Mouse (Mus musculus) small intestine, adult 2 months (tissue): ENCODE measurements around the gene Megf9. TPM values are rescaled to one million over a fixed set of nuclear protein-coding genes. Genes with fewer than 3 reads are reported as not detected.

Experiments
- H3K27ac ChIP-seq: fragments of 200-500 bp; 2 replicates; pipeline ENCODE4 v1.5.1; 2012; ENCODE audit warnings: low read depth, low read length, control low read depth, inconsistent platforms; ENCODE audit not compliant: insufficient read depth
- H3K27me3 ChIP-seq: fragments of 200-500 bp; 2 replicates; pipeline ENCODE4 v1.6.1; 2012; ENCODE audit warnings: mild to moderate bottlenecking, moderate library complexity, low read length, inconsistent platforms; ENCODE audit not compliant: control insufficient read depth, insufficient read depth
- H3K36me3 ChIP-seq: fragments of 200-500 bp; 2 replicates; pipeline ENCODE4 v1.6.1; 2012; ENCODE audit warnings: mild to moderate bottlenecking, low read length, control low read depth, inconsistent platforms; ENCODE audit not compliant: control insufficient read depth, insufficient read depth
- H3K4me1 ChIP-seq: fragments of 200-500 bp; 2 replicates; pipeline ENCODE4 v1.6.1; 2012; ENCODE audit warnings: low read length, inconsistent platforms, mixed read lengths; ENCODE audit not compliant: control insufficient read depth, insufficient read depth, insufficient read length
- H3K4me3 ChIP-seq: fragments of 200-500 bp; 2 replicates; pipeline ENCODE4 v1.5.1; 2012; ENCODE audit warnings: low read depth, mild to moderate bottlenecking, control low read depth, inconsistent platforms, low read length, moderate library complexity
- CTCF ChIP-seq: fragments of 200-500 bp; IDR thresholded peaks from 2 replicates; pipeline ENCODE4 v1.5.1; 2012; ENCODE audit warnings: low read depth, mild to moderate bottlenecking, control low read depth, inconsistent platforms, low read length, moderate library complexity, mixed read lengths; ENCODE audit not compliant: insufficient replicate concordance, insufficient read length; ENCODE audit errors: extremely low read depth
- POLR2A ChIP-seq: fragments of 200-500 bp; IDR thresholded peaks from 2 replicates; pipeline ENCODE4 v1.6.1; 2012; ENCODE audit warnings: low read depth, mild to moderate bottlenecking, control low read depth, inconsistent platforms, low read length, moderate library complexity
- WGBS: fragments of 180-500 bp; shearing (Covaris S2); methylation state at CpG from one replicate; pipeline ENCODE4 v1.1.7; 2018; 5-methylcytosine and 5-hydroxymethylcytosine counted together
- polyA plus RNA-seq: library from polyadenylated mRNA; depleted of rRNA; stranded (reverse); fragments of >200 nt; gene quantifications from 2 replicates; pipeline ENCODE4 v1.2.3, GENCODE M21; 2012

Gene Megf9
- polyA plus RNA-seq, 1 experiment: 7.5 TPM

GRCm38 (mm10) chr4:70481931-70482330 is 52.9 kb downstream of the Megf9 start:
- H3K27me3 ChIP-seq: no peaks in the 10 kb centered on the region
- TF ChIP-seq CTCF (no peak), POLR2A (no peak)
- H3K27ac ChIP-seq: no peak overlapping the region
- 27% methylated on average over 4 of the region's 4 CpGs for WGBS
- H3K36me3 ChIP-seq: no peaks in the 10 kb centered on the region
- H3K4me1 ChIP-seq: no peaks in the 10 kb centered on the region
- no peak overlapping the region for H3K4me3 ChIP-seq

- H3K4me3 ChIP-seq: no peak overlapping the region
- TF ChIP-seq CTCF: no peak
- no peak for TF ChIP-seq POLR2A
- no peaks in the 10 kb centered on the region for H3K36me3 ChIP-seq
- no peak overlapping the region for H3K27ac ChIP-seq
- H3K27me3 ChIP-seq: no peaks in the 10 kb centered on the region
- 0 out of 2 replicates have a peak, but pooled peaks cover 2% of the 10 kb centered on the region for H3K4me1 ChIP-seq
- WGBS: 83% methylated on average over 2 of the region's 2 CpGs
Measured at GRCm38 (mm10) chr4:70471398-70471797, 63.4 kb downstream of the Megf9 start.

GRCm38 (mm10) chr4:70465921-70466689 is 68.7 kb downstream of the Megf9 start:
- WGBS: 98% methylated on average over 1 of the region's 1 CpGs
- Histone ChIP-seq H3K4me3 (no peak overlapping the region), H3K36me3 (no peaks in the 10 kb centered on the region), H3K27me3 (no peaks in the 10 kb centered on the region), H3K4me1 (no peaks in the 10 kb centered on the region), H3K27ac (no peak overlapping the region)
- TF ChIP-seq POLR2A (no peak), CTCF (no peak)

GRCm38 (mm10) chr4:70463302-70463701 is 71.5 kb downstream of the Megf9 start:
- H3K36me3 ChIP-seq: no peaks in the 10 kb centered on the region
- no peaks in the 10 kb centered on the region for H3K4me1 ChIP-seq
- 79% methylated on average over 2 of the region's 2 CpGs for WGBS
- H3K27me3 ChIP-seq: no peaks in the 10 kb centered on the region
- no peak overlapping the region for H3K27ac ChIP-seq
- H3K4me3 ChIP-seq: no peak overlapping the region
- TF ChIP-seq CTCF (no peak), POLR2A (no peak)

GRCm38 (mm10) chr4:70461416-70461815 is 73.4 kb downstream of the Megf9 start:
- H3K4me1 ChIP-seq: no peaks in the 10 kb centered on the region
- no peak overlapping the region for H3K27ac ChIP-seq
- H3K27me3 ChIP-seq: no peaks in the 10 kb centered on the region
- no peak overlapping the region for H3K4me3 ChIP-seq
- TF ChIP-seq CTCF (no peak), POLR2A (no peak)
- no peaks in the 10 kb centered on the region for H3K36me3 ChIP-seq

GRCm38 (mm10) chr4:70452161-70452560 is 82.6 kb downstream of the Megf9 start:
- Histone ChIP-seq H3K27me3 (no peaks in the 10 kb centered on the region), H3K4me3 (no peak overlapping the region), H3K4me1 (no peaks in the 10 kb centered on the region), H3K27ac (no peak overlapping the region), H3K36me3 (no peaks in the 10 kb centered on the region)
- TF ChIP-seq CTCF: no peak
- no peak for TF ChIP-seq POLR2A
- whole genome bisulfite sequencing: 76% methylated on average over 3 of the region's 3 CpGs

- Histone ChIP-seq H3K4me3 (no peak overlapping the region), H3K27ac (no peak overlapping the region), H3K4me1 (no peaks in the 10 kb centered on the region), H3K36me3 (no peaks in the 10 kb centered on the region), H3K27me3 (no peaks in the 10 kb centered on the region)
- TF ChIP-seq CTCF (no peak), POLR2A (no peak)
- 2% methylated on average over 2 of the region's 2 CpGs for WGBS
Measured at GRCm38 (mm10) chr4:70451750-70452149, 83.0 kb downstream of the Megf9 start.
